Mouse (Mus musculus) embryonic fibroblast, embryonic 13.5 days (primary cell): Measurements from ENCODE around the gene Wdr73. TPM values are rescaled to one million over a fixed set of nuclear protein-coding genes. Genes with fewer than 3 reads are reported as not detected.

Experiments
- H3K27ac ChIP-seq: 2 replicates; pipeline ENCODE4 v1.5.1; 2012; ENCODE audit warnings: low read length, control low read depth, inconsistent platforms; ENCODE audit not compliant: insufficient read depth
- H3K4me1 ChIP-seq: 2 replicates; pipeline ENCODE4 v1.6.1; 2011; ENCODE audit warnings: low read length; ENCODE audit not compliant: control insufficient read depth, insufficient read depth
- H3K4me3 ChIP-seq: 2 replicates; pipeline ENCODE4 v1.5.1; 2011; ENCODE audit warnings: mild to moderate bottlenecking, control low read depth, low read length; ENCODE audit not compliant: insufficient read depth
- CTCF ChIP-seq: IDR thresholded peaks from 2 replicates; pipeline ENCODE4 v1.5.1; 2011; ENCODE audit warnings: mild to moderate bottlenecking, control low read depth, low read length, moderate library complexity, borderline replicate concordance; ENCODE audit not compliant: insufficient read depth
- POLR2A ChIP-seq: IDR thresholded peaks from 2 replicates; pipeline ENCODE4 v1.6.1; 2011; ENCODE audit warnings: low read depth, mild to moderate bottlenecking, control low read depth, low read length, moderate library complexity
- polyA plus RNA-seq: library from polyadenylated mRNA; stranded (reverse); fragments of >200 nt; gene quantifications from 2 replicates; pipeline ENCODE4 v1.2.4, GENCODE M21; 2011; ENCODE audit warnings: low read depth; ENCODE audit not compliant: missing spikeins, insufficient read length

The Wdr73 gene
- polyA plus RNA-seq, 1 experiment = 13.0 TPM

DNA sequence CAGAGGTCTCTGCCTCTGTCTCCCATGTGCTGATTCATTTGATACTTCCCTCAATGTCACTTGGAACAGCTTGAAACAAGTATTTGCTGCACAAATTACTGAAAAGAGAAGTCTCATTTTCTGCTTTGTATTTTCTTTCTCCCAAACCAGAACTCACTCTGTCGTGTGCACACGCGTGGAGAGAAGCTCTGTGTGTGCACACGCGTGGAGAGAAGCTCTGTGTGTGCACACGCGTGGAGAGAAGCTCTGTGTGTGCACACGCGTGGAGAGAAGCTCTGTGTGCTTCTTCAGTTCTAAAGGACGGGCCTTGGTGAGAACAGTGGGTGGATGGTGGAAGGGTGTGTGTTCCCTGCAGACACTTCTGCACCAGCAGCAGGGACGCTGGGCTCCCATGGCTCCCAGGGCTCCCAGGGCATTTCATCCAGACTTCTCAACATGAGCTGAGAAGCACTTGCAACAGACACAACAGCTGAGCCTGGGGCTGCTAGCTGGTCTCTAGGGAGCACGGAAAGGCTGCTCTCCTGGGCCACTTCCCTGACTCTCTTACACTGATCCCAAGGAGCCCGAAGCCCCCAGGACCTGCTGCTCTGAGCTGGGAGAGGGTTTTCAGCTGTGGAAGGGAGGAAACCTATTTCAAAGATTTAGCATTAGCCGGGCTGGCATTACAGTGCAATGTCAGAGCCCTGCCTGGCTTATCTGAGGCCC is 6.1 kb downstream of the Wdr73 start:
- no peak for TF ChIP-seq POLR2A
- TF ChIP-seq CTCF = no peak
- H3K4me3 ChIP-seq = no peak overlapping the region
- H3K27ac ChIP-seq = no peak overlapping the region
- H3K4me1 ChIP-seq = no peaks in the 10 kb centered on the region

DNA sequence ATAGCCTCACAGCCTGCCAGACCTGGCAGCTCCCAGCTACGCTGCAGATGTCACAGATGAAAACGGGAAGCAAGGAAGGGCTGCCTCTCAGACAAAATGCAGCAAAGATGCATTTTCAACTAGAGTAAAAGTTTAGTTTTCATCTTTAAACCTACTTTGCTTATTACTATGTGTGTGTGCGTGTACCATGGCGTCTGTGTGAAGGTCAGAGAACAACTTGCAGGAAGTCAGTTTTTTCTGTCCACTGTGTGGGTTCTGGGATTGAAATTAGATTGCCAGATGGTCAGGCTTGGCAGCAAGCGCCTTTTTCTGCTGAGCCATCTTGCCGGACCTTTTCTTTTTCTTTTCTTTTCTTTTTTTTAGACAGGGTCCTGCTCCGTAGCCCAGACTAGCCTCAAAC is 6.9 kb downstream of the Wdr73 start:
- H3K4me1 ChIP-seq = no peaks in the 10 kb centered on the region
- TF ChIP-seq POLR2A = no peak
- TF ChIP-seq CTCF = no peak
- H3K4me3 ChIP-seq = no peak overlapping the region
- no peak overlapping the region for H3K27ac ChIP-seq

- Histone ChIP-seq H3K4me1 (no peaks in the 10 kb centered on the region), H3K27ac (no peak overlapping the region), H3K4me3 (no peak overlapping the region)
- TF ChIP-seq POLR2A = no peak
- no peak for TF ChIP-seq CTCF
Observed at GRCm38 (mm10) chr7:80893753-80894129, 7.3 kb downstream of the Wdr73 start.

DNA sequence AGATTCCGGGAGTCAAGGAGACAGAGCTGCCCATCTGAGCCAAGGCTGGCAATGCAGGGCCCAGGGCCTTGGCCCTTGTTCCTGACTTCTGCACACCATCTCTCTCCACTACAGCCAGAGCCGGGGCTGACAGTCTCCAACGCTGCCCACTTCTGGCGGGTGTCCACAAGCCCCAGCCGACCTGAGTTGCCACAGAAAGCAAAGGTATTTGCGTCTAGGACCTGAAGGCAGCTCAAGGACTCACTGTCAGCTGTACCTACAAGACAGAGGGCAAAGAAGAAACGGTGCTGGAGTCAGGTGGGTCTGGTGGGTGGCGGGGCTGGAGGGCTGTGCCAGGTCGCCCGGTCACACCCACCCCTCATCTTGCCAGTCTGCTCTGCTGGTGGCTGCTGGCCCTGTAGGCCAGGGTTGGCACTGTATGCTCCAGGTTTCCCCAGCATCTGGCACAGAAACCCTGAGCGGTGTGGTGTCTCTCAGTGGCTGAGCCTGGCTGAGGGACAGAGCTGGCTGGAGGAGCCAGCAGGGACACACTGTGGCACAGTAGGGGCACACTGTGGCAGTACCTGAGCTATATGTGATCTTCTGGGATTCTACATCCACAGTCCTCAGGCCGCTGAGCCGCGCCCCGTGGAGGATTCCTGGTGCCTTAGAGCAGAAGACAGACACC is 7.8 kb downstream of the Wdr73 start:
- no peak for TF ChIP-seq CTCF
- no peak for TF ChIP-seq POLR2A
- H3K4me3 ChIP-seq = no peak overlapping the region
- no peaks in the 10 kb centered on the region for H3K4me1 ChIP-seq
- H3K27ac ChIP-seq = no peak overlapping the region

DNA sequence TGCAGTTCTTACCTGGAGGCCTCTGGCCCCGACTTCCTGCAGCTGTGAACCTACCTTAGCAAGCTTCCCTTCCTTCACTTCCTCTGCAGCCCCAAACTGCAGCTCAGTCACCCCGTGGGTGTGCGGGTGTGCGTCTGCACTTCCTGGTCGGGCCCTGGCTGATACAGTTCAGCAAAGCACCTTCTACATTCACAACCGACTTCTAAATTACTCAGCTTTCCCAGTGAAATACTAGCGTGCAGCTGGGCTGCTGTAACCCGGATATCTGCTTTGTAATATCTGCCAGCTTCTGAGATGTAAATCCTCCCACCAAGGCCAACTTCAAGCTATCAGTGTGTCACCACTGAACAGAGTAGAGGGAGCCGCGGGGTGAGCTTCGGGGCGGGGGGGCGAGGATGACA is 11.2 kb downstream of the Wdr73 start:
- H3K4me3 ChIP-seq = no peak overlapping the region
- no peak for TF ChIP-seq POLR2A
- TF ChIP-seq CTCF = no peak
- no peak overlapping the region for H3K27ac ChIP-seq
- no peaks in the 10 kb centered on the region for H3K4me1 ChIP-seq

DNA sequence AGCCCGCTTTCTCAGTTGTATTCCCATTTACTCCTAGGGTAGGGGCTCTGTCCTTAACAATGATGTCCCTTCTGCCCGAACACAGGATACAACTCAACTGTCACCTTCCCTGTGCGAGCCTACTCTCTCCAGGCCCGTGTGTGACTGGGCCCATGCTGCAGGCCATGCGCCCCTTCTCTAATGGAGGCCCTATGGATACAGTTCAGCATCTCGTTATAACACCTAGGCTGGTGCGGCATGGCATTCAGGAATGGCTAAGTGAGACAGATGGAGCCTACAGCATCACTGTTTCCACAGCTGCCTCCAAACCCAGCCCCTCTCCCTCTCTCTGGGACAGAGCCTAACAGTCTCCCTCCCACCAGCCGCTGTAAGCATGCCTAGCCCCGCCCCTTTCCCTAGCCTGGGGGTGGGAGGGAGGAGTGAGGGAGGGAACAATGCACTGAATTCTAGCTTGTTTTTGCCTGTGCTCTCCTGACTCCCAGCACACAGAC is 12.0 kb downstream of the Wdr73 start:
- Histone ChIP-seq H3K27ac (no peak overlapping the region), H3K4me1 (no peaks in the 10 kb centered on the region), H3K4me3 (no peak overlapping the region)
- no peak for TF ChIP-seq CTCF
- peak; percentile 32; the same call in 1 of the 2 replicates for TF ChIP-seq POLR2A

DNA sequence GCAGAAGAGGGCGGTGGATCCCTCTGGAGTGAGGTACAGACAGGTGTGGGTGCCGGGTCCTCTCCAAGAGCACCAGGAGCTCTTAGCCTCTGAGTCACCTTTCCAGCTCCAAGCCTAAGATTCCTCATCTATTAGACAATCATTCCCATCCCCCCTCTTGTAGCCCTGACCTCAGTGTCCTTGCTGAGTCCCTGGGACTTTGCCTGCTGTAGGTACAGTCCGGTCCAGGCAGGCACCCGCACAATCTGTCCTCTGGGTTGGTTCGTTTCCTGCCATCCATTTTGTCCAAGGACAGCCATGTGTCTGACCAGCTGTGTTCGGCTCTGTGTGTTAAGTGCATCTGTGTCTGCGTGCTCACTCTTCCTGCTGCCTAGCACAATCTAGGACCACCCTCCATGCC is 12.5 kb downstream of the Wdr73 start:
- Histone ChIP-seq H3K4me3 (no peak overlapping the region), H3K4me1 (no peaks in the 10 kb centered on the region), H3K27ac (no peak overlapping the region)
- TF ChIP-seq POLR2A (no peak), CTCF (no peak)

DNA sequence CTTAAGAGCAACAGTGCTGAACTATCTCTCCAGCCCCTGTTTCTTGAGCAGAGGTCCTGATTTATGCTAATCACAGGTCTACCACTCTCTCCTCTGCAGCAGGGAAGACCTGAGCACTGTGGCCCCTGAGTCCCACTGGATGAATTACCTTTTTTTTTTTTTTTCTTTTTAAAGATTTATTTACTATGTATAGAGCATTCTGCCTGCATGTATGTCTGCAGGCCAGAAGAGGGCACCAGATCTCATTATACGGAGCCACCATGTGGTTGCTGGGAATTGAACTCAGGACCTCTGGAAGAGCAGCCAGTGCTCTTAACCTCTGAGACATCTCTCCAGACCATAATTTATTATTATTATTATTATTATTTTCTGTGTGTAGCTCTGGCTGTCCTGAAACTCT is 15.4 kb downstream of the Wdr73 start:
- no peaks in the 10 kb centered on the region for H3K4me1 ChIP-seq
- H3K4me3 ChIP-seq = no peak overlapping the region
- TF ChIP-seq CTCF (no peak), POLR2A (no peak)
- no peak overlapping the region for H3K27ac ChIP-seq

DNA sequence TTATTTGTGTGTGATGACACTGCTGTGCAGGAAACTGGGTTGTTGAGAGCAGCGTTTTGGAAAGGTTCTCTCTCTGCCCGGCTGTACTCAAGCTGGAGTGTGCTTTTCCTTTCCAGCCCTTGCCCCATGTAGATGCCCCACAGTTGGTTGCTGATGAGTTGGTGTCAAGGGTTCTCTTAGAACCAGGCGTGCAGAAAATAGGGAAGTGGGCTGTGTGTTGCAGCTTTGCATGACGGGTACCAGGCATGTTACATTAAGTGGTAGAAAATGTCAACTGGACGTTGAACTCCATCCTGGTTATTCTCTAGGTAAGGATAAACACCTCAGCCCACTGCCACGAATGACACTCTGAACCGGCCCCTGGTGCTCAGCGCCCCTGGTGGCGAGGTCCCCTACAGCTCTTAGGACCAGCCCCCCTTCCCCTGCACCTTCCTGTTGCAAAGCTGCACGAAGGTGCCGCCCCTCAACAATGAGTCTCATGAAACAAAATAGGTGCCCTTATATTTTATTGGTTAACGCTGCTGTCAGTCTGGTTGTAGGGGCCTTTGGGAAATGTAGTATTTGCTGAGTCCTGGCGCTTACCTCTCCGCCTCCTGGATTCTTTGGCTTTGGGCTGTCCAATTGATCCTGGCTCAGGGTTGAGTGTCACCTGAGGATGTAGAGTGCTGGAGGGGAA is 18.1 kb downstream of the Wdr73 start:
- no peak overlapping the region for H3K4me3 ChIP-seq
- no peaks in the 10 kb centered on the region for H3K4me1 ChIP-seq
- no peak overlapping the region for H3K27ac ChIP-seq
- TF ChIP-seq POLR2A = no peak
- TF ChIP-seq CTCF = 0 out of 2 replicates have a peak, but pooled peaks have one; percentile 3

- no peak for TF ChIP-seq POLR2A
- TF ChIP-seq CTCF = no peak
- H3K27ac ChIP-seq = no peak overlapping the region
- H3K4me3 ChIP-seq = no peak overlapping the region
- H3K4me1 ChIP-seq = no peaks in the 10 kb centered on the region
Observed at GRCm38 (mm10) chr7:80875727-80876126, 25.3 kb downstream of the Wdr73 start.
